Mouse (Mus musculus): ENCODE results near the gene Mkrn2. TPM values are rescaled to one million over a fixed set of nuclear protein-coding genes. Genes with fewer than 3 reads are reported as not detected.
A peak's percentile ranks its signal among the peaks of the same experiment; 100 is the strongest.

Mkrn2 gene
- polyA plus RNA-seq, 1 experiment from 2014 or later: 25.6 TPM

- H3K4me3 ChIP-seq (ENCODE audit: low read length): no peak overlapping the region
- no peak overlapping the region for H3K4me2 ChIP-seq (ENCODE audit: low read depth, low read length)
- no peaks in the 10 kb centered on the region for H3K27me3 ChIP-seq (replicated peaks; ENCODE audit: control insufficient read depth, insufficient read depth, low read length)
- no peak overlapping the region for H3K9ac ChIP-seq (ENCODE audit: low read depth, low read length)
- H3K9me3 ChIP-seq (ENCODE audit: control insufficient read depth, low read length): no peaks in the 10 kb centered on the region
- H3K27ac ChIP-seq (ENCODE audit: low read length): no peak overlapping the region
- WGBS: 80% methylated on average over 10 of the region's 10 CpGs
- no peak for ATAC-seq
- no peaks in the 10 kb centered on the region for H3K4me1 ChIP-seq (ENCODE audit: control insufficient read depth, insufficient read depth, low read length)
- H3K36me3 ChIP-seq (ENCODE audit: control insufficient read depth, insufficient read depth, low read length): peaks cover 3% of the 10 kb centered on the region; the same call in 1 of the 2 replicates
These were observed 19.2 kb upstream of the Mkrn2 start for GRCm38 (mm10) chr6:115582328-115583115.

DNA sequence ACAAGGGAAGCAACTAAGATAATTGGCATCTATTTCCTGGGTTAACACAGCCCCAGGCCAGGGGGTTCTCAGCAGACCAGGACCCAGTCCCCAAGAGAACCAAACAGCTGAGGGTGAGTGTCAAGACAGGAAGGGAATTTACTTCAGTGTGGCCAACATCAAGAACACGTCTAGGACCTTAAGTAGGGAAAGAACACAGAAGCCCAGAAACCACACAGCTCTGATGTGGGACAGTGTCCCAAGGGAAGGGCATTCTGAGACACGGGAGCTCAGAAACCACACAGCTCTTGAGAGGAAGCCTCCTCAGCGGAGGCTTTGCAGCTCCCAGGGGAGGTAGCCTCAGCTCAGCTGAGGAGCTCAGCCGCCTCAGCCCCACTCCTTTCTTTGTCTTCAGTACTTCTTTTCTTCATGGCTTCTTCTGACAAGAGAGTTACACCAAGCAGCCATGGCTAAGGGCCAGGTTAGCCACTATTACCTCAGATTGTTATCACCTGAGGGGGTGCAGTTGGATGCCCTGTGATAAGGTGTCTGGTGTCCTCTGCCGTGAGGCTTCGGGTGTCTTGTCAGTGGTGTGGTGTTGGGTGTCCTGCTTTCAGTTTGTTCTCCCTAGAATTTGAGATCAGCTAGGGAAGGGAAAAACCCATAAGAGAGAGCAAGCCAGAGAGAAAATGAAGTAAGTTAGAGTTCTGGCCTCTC is 18.1 kb upstream of the Mkrn2 start:
- H3K4me1 ChIP-seq (ENCODE audit: control insufficient read depth, insufficient read depth, low read length): no peaks in the 10 kb centered on the region
- no peak overlapping the region for H3K4me2 ChIP-seq (ENCODE audit: low read depth, low read length)
- H3K9ac ChIP-seq (ENCODE audit: low read depth, low read length): no peak overlapping the region
- H3K27me3 ChIP-seq (replicated peaks; ENCODE audit: control insufficient read depth, insufficient read depth, low read length): no peaks in the 10 kb centered on the region
- ATAC-seq: no peak
- WGBS: 79% methylated on average over 6 of the region's 6 CpGs
- H3K9me3 ChIP-seq (ENCODE audit: control insufficient read depth, low read length): no peaks in the 10 kb centered on the region
- H3K4me3 ChIP-seq (ENCODE audit: low read length): no peak overlapping the region
- no peak overlapping the region for H3K27ac ChIP-seq (ENCODE audit: low read length)
- peaks cover 3% of the 10 kb centered on the region; the same call in 1 of the 2 replicates for H3K36me3 ChIP-seq (ENCODE audit: control insufficient read depth, insufficient read depth, low read length)

DNA sequence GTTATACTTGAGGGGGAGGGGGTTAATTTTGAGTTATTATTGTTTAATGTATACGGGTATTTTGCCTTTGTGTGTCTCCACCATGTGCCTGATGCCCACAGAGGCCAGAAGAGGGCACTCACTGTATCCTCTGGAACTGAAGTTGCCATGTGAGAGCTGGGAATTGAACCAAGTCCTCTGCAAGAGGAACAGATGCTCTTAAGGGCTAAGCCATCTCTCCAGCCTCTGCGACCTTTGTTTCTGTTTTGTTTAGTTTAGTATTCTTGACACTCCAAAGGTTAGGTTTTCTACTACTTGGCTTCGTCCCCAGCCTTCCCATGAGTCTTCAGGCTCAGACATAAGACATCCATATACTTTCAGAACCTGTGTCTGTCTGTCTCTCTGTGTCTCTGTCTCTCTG is 17.5 kb upstream of the Mkrn2 start:
- H3K9ac ChIP-seq (ENCODE audit: low read depth, low read length): no peak overlapping the region
- H3K4me1 ChIP-seq (ENCODE audit: control insufficient read depth, insufficient read depth, low read length): no peaks in the 10 kb centered on the region
- H3K27me3 ChIP-seq (replicated peaks; ENCODE audit: control insufficient read depth, insufficient read depth, low read length): no peaks in the 10 kb centered on the region
- no peak overlapping the region for H3K4me2 ChIP-seq (ENCODE audit: low read depth, low read length)
- H3K36me3 ChIP-seq (ENCODE audit: control insufficient read depth, insufficient read depth, low read length): peaks cover 3% of the 10 kb centered on the region; the same call in 1 of the 2 replicates
- H3K9me3 ChIP-seq (ENCODE audit: control insufficient read depth, low read length): no peaks in the 10 kb centered on the region
- ATAC-seq: no peak
- 73% methylated on average over 3 of the region's 3 CpGs for WGBS
- H3K27ac ChIP-seq (ENCODE audit: low read length): no peak overlapping the region
- no peak overlapping the region for H3K4me3 ChIP-seq (ENCODE audit: low read length)

- Histone ChIP-seq H3K4me3 (ENCODE audit: low read length) (no peak overlapping the region), H3K9me3 (ENCODE audit: control insufficient read depth, low read length) (no peaks in the 10 kb centered on the region), H3K27ac (ENCODE audit: low read length) (no peak overlapping the region), H3K9ac (ENCODE audit: low read depth, low read length) (no peak overlapping the region), H3K27me3 (replicated peaks; ENCODE audit: control insufficient read depth, insufficient read depth, low read length) (no peaks in the 10 kb centered on the region), H3K4me1 (ENCODE audit: control insufficient read depth, insufficient read depth, low read length) (no peaks in the 10 kb centered on the region), H3K36me3 (ENCODE audit: control insufficient read depth, insufficient read depth, low read length) (0 out of 2 replicates have a peak, but pooled peaks cover 3% of the 10 kb centered on the region), H3K4me2 (ENCODE audit: low read depth, low read length) (no peak overlapping the region)
- ATAC-seq: no peak
- 90% methylated on average over 10 of the region's 10 CpGs for WGBS
These were observed 15.4 kb upstream of the Mkrn2 start for GRCm38 (mm10) chr6:115586321-115586720.

- Histone ChIP-seq H3K27me3 (replicated peaks; ENCODE audit: control insufficient read depth, insufficient read depth, low read length) (no peaks in the 10 kb centered on the region), H3K27ac (ENCODE audit: low read length) (peak overlapping the region; percentile 92), H3K4me1 (ENCODE audit: control insufficient read depth, insufficient read depth, low read length) (no peaks in the 10 kb centered on the region), H3K9ac (ENCODE audit: low read depth, low read length) (peak overlapping the region; percentile 68), H3K4me2 (ENCODE audit: low read depth, low read length) (peak overlapping the region; percentile 47), H3K9me3 (ENCODE audit: control insufficient read depth, low read length) (no peaks in the 10 kb centered on the region), H3K4me3 (ENCODE audit: low read length) (peak overlapping the region; percentile 51), H3K36me3 (ENCODE audit: control insufficient read depth, insufficient read depth, low read length) (no peaks in the 10 kb centered on the region)
- WGBS: 69% methylated on average over 19 of the region's 19 CpGs
- ATAC-seq: peak; percentile 82
These were observed 9.9 kb upstream of the Mkrn2 start for GRCm38 (mm10) chr6:115591692-115592359.

DNA sequence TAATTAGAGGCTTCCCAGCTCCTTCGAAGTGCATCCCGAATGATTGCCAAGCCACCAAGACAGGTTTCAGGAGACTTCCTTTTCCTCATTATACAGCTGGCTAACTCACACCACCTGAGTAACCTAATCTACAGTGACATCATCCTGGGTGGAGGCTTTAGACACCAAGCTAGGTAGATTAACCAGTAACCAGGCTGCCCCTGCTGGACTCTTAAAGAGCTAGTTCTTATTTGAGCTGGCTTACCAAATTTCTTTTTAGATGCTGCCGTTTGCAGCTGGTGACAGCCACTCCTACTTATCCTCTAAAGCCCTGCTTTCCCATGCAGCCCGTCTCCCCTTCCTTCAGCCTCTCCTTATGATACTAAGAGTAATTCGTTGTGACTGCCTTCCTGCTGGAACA is 9.2 kb upstream of the Mkrn2 start, which contains the start of gene Mkrn2os:
Gene Mkrn2os, minus strand, starts transcription at position 119 of the 400 bp plus-strand sequence.
- Histone ChIP-seq H3K4me3 (ENCODE audit: low read length) (peak within 1 kb of the TSS; percentile 51), H3K27ac (ENCODE audit: low read length) (peak within 1 kb of the TSS; percentile 92), H3K36me3 (ENCODE audit: control insufficient read depth, insufficient read depth, low read length) (no peaks in the 10 kb centered on the region), H3K4me2 (ENCODE audit: low read depth, low read length) (peak within 1 kb of the TSS; percentile 47), H3K4me1 (ENCODE audit: control insufficient read depth, insufficient read depth, low read length) (no peaks in the 10 kb centered on the region), H3K9ac (ENCODE audit: low read depth, low read length) (peak within 1 kb of the TSS; percentile 68), H3K27me3 (replicated peaks; ENCODE audit: control insufficient read depth, insufficient read depth, low read length) (no peaks in the 10 kb centered on the region), H3K9me3 (ENCODE audit: control insufficient read depth, low read length) (no peaks in the 10 kb centered on the region)
- peak; percentile 90 for ATAC-seq
- 39% methylated on average over 5 of the region's 5 CpGs for WGBS

DNA sequence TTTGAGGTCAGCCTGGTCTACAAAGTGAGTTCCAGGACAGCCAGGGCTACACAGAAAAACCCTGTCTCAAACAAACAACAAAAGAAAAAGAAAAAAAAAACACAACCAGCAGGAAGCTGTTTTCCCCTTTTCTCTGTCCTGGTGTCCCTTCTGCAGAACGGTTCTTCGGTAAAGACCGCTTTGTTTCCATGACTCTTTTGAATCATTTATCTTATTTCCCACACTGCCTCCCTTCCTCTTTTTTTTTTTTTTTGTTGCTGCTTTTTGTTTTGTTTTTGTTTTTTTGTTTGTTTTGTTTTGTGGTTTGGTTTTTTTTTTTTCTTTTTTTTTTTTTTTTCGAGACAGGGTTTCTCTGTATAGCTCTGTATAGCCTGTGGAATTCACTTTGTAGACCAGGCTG is 8.4 kb upstream of the Mkrn2 start:
- Histone ChIP-seq H3K9me3 (ENCODE audit: control insufficient read depth, low read length) (no peaks in the 10 kb centered on the region), H3K36me3 (ENCODE audit: control insufficient read depth, insufficient read depth, low read length) (no peaks in the 10 kb centered on the region), H3K9ac (ENCODE audit: low read depth, low read length) (no peak overlapping the region), H3K27me3 (replicated peaks; ENCODE audit: control insufficient read depth, insufficient read depth, low read length) (no peaks in the 10 kb centered on the region), H3K27ac (ENCODE audit: low read length) (no peak overlapping the region), H3K4me3 (ENCODE audit: low read length) (no peak overlapping the region), H3K4me1 (ENCODE audit: control insufficient read depth, insufficient read depth, low read length) (no peaks in the 10 kb centered on the region), H3K4me2 (ENCODE audit: low read depth, low read length) (no peak overlapping the region)
- no peak for ATAC-seq
- 74% methylated on average over 4 of the region's 4 CpGs for WGBS

DNA sequence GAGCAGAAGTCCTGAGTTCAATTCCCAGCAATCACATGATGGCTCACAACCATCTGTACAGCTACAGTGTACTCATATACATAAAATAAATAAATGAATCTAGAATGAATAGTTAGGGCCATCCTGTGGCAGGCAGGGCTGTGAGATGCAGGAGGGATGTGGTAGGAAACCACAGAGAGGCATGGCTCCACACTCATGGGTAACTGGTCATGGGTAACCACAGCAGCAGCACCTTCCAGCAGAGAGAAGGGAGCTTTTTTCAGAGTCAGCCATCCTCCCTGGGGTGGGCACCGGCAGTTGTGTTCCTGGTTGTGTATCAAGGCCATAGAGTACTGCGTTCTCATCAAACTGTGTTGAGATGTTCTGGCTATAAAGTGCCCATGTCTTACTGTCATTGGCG is 7.2 kb upstream of the Mkrn2 start:
- Histone ChIP-seq H3K9me3 (ENCODE audit: control insufficient read depth, low read length) (no peaks in the 10 kb centered on the region), H3K4me2 (ENCODE audit: low read depth, low read length) (no peak overlapping the region)

DNA sequence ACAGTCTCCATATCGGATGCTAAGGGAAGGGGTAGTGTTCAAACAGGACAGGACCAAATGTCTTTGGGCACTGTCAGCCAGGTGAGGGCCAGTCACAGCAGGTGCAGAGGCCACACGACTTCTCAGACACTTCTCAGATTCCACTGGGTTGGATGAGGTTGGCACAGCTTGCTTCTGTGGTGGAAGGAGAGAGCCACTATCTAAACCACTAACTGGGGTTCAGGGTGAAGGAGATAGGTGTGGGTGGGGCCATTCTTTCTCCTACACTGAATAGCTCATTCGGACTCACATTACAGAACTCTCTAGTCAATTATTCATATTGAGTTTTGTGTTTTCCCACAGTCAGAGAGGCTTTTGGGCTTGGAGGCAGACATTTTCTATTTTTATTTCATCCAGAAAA is 6.0 kb upstream of the Mkrn2 start:
- no peaks in the 10 kb centered on the region for H3K9me3 ChIP-seq (ENCODE audit: control insufficient read depth, low read length)
- no peak overlapping the region for H3K4me2 ChIP-seq (ENCODE audit: low read depth, low read length)
- H3K27ac ChIP-seq (ENCODE audit: low read length): no peak overlapping the region
- ATAC-seq: no peak
- H3K9ac ChIP-seq (ENCODE audit: low read depth, low read length): no peak overlapping the region
- no peaks in the 10 kb centered on the region for H3K27me3 ChIP-seq (replicated peaks; ENCODE audit: control insufficient read depth, insufficient read depth, low read length)
- no peak overlapping the region for H3K4me3 ChIP-seq (ENCODE audit: low read length)
- H3K4me1 ChIP-seq (ENCODE audit: control insufficient read depth, insufficient read depth, low read length): no peaks in the 10 kb centered on the region
- WGBS: 64% methylated on average over 3 of the region's 3 CpGs
- no peaks in the 10 kb centered on the region for H3K36me3 ChIP-seq (ENCODE audit: control insufficient read depth, insufficient read depth, low read length)

More for the DNA sequence above, 7.2 kb upstream of the Mkrn2 start:
- Histone ChIP-seq H3K27me3 (replicated peaks; ENCODE audit: control insufficient read depth, insufficient read depth, low read length) (no peaks in the 10 kb centered on the region), H3K36me3 (ENCODE audit: control insufficient read depth, insufficient read depth, low read length) (no peaks in the 10 kb centered on the region), H3K27ac (ENCODE audit: low read length) (no peak overlapping the region), H3K4me1 (ENCODE audit: control insufficient read depth, insufficient read depth, low read length) (no peaks in the 10 kb centered on the region), H3K4me3 (ENCODE audit: low read length) (no peak overlapping the region), H3K9ac (ENCODE audit: low read depth, low read length) (no peak overlapping the region)
- 86% methylated on average over 3 of the region's 3 CpGs for WGBS
- ATAC-seq: no peak

Data from intestine, embryonic 16.5 days (tissue).